Mouse (Mus musculus): Measurements from ENCODE around the gene Bag1.

Gene Bag1

DNA sequence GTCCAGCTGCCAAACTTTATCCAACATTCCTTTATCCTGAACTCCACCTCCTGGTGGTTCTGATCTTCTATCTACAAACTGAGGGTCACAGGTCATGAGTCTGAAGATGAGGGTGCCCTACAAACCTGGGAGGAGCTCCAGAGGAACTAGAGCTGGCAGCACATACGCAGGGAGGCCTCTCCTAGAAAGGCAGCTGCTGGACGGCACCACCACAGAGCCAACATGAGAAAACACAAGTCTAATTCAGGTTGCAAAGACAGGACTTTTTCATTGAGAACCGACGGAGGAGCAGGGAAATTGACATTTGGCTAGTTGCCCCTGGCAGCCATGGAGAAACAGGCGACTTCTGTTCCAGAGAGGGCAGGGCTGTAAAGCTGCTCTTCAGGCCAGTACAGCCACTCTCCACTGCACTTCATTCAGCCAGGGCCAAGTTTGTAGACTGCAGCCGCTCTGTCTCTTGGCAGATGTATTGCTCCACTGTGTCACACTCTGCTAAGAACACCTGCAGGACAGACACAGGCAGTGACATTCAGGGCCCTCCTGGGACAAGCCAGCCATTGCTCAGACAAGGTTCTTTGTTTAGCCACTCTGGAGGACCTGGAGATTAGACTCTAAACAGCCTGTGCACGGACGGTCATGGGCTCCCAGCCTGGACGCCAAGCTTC lies 11.8 kb downstream of the Bag1 start:
- DNase-seq (ENCODE audit: low spot score): no peak

DNA sequence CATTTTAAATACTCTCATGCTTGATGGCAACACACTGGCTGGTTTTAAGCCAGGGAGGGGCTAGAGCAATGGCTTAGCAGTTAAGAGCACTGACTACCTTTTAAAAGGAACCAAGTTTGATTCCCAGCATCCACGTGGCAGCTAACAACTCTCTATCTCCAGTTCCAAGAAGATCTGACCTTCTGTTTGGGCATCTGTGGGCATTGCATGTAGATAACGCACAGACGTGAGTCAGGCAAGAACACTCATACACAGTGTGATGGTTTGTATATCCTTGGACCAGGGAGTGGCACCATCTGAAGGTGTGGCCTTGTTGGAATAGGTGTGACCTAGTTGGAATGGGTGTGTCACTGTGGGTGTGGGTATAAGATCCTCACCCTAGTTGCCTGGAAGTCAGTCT lies 13.7 kb downstream of the Bag1 start:
- peak; percentile 43 for DNase-seq (ENCODE audit: low spot score)

DNA sequence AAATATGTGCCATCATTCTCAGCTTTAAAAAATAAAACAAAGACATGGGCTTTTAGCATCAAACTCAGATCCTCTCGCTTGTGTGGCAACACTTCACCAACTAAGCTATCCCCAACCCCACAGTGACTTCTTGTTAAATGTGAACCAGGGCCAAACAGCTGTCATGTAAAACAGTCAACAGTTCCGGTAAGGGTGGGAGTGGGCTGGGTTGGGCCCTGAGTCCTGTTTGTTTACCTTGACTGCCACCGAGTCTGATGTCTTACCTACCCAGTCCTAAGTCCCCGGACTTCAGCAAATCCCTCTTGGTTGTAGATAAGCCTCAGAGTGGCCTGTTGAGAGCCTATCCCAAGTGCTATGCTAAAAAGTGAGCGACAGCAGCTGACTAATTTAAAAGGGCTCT lies 14.4 kb downstream of the Bag1 start:
- no peak for DNase-seq (ENCODE audit: low spot score)

DNA sequence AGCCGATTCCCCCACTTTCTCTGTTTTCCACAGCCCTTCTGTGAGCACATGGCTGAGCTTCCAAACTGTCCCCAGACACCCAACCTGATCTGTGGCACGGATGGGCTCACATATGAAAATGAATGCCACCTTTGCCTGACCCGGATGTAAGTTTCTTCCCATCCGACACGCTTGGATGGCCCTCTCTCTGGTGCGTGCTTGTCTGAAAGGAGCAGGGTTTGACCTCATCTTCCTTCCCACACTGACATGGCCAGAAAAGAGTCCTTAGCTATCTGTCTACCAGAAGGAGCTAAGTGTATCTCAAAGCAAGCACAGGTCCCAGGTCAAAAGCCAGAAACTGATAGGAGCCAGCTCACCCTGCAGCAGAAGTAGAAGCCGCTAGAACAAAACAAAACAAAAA lies 19.0 kb downstream of the Bag1 start:
- no peak for DNase-seq (ENCODE audit: low spot score)

DNA sequence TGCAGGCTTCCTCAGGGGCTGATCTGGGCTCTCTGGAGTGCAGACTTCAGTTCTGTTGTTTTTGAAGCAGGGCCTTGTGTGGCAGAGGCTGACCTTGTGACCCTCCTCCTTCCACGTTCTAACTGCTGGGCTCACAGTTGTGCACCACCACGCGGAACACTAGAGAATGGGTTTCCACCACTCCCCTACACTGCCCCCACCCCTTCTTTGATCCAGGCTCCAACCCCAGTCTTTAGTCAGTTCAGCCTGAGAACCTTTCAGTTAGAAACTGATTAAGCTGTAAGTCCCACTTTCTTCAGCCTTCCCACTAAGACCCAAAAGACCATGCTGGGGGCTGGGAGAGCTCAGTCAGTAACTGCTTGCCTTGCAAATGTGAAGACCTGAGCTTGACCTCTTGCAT lies 22.5 kb downstream of the Bag1 start:
- DNase-seq (ENCODE audit: low spot score): no peak

DNA sequence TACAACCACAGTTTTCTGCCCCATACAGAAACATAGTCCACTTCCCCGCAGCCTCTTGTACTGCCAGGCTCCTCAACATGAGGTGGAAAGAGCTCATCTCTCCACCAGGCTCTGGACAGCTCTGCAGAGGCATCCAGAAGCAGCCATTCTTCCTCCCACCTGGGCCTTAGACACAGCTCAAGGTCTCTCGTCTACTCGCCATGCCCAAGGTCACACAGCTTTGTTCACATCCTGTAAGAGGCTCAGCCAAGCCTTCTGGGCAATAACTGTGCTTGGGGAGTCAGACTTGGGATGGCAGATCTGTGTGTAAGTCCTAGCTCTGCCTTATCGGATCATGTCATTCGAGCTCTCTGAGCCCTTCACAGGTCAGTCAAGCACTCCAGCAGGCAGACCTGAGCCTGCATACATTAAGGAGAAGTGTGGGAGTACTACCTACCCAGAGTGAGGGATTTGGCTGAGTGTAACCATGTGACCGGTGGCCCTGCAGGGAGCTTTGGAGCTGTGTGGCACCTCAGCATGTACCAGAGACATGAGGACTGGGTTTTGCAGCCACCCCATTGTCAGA lies 24.9 kb downstream of the Bag1 start:
- no peak for DNase-seq (ENCODE audit: low spot score)

DNA sequence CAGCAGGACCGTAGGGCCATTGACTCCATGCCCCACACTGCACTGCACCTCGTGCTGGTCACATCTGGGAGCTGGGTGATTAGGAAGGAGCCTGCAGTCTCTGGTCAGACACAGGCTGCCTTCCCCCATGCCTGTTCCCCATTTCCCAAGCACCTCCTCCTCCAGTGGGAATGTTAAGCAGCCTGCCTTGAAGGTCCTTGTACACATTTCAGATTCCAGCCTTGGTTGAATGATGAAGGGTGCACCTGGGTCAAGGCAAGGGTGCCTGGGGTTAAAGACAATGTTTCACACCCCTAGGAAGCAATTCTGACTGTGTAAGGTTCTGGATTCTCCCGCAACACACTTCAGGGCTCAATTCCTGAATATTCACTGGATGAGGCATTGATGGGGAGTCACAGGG lies 26.8 kb downstream of the Bag1 start:
- no peak for DNase-seq (ENCODE audit: low spot score)

DNA sequence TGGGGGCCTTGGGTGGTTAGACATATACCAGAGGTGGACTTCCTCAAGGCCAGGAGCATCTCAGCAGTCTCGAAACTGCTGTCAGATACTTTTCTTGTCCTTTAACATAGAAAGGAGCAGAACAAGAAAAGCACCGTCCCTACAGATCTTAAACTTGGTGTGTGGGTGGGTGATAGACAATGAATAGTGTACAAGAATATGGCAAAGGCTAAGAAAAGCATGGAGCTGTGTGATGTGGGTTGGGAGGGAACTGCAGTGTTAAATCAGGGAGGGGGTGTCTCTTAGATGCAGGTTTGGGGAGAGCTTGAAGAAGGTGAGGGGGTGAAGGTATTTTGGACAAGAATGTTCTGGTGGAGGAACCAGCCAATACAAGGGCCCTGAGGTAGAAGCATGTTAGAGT lies 27.5 kb downstream of the Bag1 start:
- DNase-seq (ENCODE audit: low spot score): no peak

DNA sequence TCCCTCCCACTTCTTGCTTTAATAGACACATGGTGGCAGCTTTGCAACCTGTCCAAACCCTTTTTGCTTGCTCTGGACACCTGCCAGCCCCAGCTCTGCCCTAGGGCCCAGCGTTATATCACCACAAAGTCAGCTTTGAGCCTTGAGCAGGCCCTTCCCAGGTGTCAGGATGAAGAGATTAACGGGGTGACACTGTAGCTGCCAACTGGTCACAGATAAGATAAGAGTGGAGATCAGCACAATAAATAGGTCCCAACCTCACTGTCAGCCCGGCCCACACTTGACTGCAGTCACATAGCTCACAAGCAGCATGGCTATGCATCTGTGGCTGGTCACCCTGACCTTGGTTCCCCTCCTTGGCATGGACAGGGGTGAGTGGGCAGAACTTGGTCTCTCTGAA lies 28.3 kb downstream of the Bag1 start, which contains the start of gene Spink4:
Gene Spink4 (plus strand): TSS at position 268 of the 400 bp plus-strand sequence.
- no peak for DNase-seq (ENCODE audit: low spot score)

DNA sequence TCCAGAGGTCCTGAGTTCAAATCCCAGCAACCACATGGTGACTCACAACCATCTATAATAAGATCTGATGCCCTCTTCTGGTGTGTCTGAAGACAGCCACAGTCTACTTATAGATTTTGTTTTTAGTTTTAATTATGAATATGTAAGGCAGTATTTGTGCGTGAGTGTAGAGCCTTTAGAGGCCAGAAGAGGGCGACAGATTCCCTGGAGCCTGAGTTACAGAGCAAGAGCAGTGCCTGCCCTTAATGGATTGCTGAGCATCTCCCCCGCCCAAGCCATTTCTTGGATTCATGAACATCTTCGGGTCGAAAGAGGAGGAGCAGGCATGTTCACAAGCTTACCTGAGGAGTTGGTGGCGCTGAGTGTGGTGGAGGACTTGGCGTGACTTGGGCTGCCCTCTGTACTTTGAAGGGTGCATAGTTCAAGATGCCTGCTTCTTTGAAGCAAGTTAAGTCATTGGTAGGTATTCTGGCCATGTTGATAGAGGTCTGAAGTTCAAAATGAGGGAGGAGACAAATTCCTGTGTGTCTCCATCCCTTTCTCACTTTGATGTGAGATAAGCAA lies 31.4 kb downstream of the Bag1 start:
- no peak for DNase-seq (ENCODE audit: low spot score)

DNA sequence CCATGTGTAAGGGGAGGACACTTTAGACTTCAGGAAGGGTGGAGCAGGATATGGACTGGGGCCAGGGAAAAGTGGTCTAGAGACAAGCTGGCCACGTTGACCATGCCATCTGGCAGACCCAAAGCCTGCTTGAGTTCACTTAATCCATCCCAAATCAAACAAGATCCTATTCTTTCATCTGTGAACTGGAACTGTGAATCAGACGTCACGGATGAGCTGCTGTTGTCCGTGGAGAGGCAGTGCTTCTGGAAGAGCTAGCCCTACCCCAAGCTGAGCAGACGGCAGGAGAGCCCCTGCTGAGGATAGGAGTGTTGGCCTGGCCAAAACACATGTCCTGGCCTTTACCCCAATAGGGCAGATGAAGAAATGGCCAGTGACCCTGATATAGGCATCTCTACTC lies 32.1 kb downstream of the Bag1 start:
- DNase-seq (ENCODE audit: low spot score): no peak

DNA sequence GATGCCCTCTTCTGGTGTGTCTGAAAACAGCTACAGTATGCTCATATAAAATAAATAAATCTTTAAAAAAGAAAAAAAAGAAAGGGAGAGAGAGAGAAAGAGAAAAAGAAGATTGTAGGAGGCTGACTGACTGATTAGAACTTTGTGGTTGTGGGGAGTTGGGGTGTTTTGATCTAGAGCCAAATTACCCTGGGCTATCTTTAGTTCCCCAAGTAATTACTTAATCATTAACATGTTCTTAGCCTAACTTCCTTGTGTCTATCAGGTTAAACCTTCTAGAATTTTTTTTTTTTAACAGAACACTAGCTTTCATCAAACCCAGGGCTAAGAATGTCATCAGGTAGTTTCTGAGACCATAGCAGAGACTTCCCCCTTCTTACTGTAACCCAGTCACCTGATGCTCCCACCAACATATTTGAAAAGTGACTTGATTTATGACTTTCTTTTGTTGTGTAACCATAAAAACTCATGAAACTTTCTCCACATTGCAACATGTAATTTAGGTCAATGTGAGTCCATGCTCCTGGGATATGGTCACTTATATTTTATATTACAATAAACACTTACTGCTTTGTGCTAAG lies 33.7 kb downstream of the Bag1 start:
- no peak for DNase-seq (ENCODE audit: low spot score)

DNA sequence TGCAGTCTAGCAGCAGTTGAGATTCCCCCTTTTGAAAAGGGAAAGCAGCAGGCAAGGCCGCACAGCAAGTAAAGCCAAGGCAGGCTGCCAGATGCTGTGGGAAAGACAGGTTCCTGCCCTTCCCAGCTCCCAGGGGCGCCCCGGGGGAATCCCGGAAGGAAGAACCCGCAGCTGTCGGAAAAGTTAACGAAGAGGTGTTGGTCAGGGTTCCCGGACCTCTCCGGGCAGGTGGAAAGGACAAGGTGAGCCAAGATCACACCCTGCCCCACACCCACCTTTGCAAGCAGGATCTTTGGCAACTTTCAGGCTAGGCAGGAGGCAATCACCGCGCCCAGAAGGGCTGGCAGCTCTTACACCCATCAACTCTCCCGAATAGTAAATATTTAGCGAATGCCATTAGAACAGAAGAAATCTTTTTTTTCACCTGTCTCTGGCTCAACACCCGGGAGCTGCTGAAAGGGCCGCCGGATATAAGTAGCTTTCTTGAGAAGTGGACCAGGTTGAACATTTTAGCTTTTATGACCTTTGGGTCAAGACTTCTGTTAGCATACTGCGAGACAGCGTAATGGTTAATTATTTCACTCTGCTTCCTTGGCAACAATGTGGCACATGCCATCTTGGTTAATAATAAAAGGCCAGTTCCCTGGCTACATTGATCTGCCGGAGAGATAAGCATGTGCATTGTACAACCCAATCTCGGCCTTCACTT lies 39.7 kb downstream of the Bag1 start:
- no peak for DNase-seq (ENCODE audit: low spot score)

DNA sequence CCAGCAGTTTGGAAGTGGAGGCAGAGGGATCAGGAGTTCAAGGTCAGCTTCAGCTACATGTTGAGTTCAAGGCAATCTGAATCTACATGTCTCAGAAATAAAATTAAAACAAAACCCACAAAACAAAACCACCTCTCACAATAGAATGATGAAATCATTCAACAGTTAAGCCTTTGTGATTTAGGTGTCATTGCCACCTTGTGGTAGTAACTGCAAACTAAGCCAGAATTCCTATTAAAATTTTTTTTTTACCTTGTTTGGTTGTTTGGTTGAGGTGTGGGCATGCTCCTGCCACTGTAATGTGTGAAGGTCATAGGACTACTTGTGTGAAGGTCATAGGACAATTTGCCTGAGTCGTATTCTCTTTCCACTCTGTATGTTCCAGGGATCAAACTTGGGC lies 41.8 kb downstream of the Bag1 start:
- DNase-seq (ENCODE audit: low spot score): no peak

DNA sequence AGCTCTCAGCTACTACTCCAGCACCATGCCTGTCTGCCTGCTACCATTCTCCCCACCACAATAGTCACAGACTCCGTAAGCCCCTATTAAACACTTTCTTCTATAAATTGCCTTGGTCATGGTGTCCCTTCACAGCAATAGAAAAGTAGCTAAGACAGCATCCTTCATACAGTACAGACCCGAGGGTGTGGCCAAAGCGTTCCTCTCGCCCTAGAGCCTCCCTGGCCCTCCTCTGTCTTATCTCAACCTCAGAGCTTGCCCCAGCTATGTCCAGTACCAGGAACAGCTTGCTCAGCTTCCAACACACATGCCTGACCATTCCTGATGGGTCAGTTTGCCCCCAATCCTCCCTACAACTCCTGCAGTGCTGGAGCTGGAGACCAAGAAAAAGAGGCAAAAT lies 47.5 kb downstream of the Bag1 start:
- DNase-seq (ENCODE audit: low spot score): no peak

DNA sequence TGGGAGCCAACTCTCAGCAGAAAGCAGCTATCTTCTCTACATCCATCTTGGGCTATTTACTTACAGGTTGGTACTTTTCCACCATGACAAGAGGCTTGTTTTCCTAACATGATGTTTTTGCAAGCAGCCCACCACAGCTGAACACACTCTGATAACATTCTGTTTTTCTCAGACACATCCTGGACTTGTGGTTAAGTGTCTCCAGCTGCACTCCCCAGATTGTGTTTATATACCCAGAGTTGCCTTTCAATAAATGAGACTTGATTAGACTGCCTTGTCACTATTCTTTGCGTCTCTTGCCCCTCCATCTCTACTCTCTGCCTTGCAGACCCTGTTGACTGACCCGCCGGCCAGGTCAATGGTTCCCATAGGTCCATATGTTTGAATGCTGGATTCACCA lies 48.0 kb downstream of the Bag1 start:
- DNase-seq (ENCODE audit: low spot score): no peak

DNA sequence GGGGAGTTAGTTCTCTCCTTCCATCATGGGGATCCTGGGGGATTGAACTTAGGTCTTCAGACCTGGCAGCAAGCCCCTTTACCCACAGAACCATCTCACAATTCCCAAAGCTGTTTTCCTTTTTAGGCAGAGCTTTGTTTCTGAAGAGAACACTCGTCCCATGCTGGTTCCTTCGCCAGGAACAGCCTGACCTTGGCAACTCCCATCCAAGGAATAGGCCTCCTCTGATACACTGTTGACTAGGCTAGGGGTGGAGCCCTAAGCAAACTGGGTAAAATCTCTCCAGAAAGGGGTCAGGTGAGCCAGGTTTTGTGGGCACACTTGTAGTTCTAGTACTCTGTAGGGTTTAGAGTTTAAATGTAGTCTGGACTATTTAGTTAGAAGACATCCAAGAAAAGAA lies 48.8 kb downstream of the Bag1 start:
- DNase-seq (ENCODE audit: low spot score): no peak

DNA sequence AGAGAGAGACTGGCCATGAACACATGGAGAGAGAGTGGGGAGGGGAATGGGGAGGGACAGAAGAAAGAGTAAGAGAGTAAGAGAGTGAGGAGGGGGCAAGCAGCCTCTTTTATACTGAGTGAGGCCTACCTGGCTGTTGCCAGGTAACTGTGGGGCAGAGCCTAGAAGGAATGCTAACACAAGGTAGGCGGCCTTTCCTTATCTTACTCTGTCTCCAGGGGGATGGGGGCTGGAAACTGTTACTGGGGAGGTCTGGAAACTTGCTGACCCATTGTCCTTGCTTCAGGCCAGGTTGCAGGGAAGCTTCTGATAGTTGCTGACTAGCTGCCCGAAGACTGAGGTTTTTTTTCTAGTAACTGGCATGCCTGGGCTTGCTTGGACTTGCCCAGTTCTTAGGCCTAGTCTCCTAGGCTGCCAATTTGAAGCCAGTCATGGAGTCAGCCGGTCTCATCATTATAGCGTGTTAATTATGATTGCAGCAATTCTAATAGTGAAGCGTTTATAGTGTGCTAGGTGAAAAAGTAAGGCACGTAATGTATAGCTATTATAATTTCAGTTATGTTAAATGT lies 49.5 kb downstream of the Bag1 start:
- no peak for DNase-seq (ENCODE audit: low spot score)

DNA sequence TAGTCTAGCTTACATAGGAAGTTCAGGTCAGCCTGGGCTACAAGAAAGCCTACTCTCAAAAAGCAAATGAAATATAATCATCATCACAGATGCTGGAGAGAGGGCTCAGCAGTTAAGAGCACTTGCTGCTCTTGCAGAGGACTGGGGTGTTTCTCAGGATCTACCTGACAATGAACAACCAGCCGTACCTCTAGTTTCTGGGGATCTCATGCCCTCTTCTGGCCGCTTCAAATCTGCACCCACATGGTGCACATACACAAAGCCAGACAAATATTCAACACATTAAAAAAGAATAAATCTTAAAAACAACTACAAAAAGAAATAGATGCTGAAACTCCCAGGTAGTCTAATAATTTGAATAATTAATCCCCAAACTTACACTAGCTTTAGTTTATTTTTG lies 52.4 kb downstream of the Bag1 start:
- DNase-seq (ENCODE audit: low spot score): no peak

DNA sequence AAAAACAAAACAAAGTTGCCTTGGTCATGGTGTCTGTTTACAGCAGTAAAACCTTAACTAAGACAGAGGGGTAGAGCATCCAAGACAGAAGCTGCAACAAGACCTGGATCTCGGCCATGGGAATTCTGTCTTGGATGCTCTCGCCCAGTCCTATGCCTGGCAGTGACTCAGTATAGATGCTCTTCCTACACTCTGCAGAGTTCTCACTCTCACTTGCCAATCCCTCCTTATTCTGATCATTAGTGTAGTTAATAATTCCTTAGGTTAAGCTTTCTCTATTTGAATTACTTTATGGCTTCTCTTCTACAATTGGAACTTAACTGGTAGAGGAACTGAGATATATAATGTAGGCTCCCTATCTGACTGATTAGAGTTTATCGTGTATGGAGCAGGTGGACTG lies 53.0 kb downstream of the Bag1 start:
- no peak for DNase-seq (ENCODE audit: low spot score)

DNA sequence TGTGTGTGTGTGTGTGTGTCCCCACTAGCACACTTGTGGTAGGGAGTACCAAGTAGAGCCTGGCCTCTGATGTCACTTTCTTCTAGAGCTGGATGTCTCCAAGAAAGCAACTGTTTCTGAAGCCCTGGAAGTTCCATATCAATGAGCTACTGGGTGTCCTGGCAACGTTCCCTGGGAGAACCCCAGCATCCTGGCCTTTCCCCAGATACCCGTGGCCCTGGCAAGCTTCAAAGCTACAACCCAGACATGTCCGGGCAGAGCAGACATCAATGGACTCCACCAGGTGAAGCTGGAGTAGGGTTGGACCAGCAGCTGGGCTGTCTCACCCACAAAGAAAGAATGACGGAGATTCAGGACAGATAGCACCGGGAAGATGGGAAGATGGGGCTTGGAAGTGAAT lies 56.9 kb downstream of the Bag1 start:
- no peak for DNase-seq (ENCODE audit: low spot score)

DNA sequence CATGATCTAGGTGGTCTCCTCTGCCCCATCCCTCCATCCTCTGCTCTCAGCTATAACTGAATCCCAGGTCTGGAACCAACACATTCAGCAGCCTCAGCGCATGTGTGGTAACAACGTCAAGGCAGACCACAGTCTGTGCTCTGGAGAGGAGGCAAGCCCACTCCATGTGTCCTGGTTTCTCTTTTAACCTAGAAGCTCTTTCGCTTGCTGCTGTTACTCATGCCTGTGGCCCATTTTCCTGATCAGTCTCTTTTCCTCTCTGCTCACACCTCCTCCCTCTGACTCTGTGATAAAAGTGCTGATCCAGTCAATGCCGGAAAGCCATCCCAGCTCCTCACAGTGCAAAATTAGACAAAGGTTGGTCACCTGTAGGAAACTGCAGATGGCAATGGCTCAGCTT lies 58.1 kb downstream of the Bag1 start:
- no peak for DNase-seq (ENCODE audit: low spot score)

DNA sequence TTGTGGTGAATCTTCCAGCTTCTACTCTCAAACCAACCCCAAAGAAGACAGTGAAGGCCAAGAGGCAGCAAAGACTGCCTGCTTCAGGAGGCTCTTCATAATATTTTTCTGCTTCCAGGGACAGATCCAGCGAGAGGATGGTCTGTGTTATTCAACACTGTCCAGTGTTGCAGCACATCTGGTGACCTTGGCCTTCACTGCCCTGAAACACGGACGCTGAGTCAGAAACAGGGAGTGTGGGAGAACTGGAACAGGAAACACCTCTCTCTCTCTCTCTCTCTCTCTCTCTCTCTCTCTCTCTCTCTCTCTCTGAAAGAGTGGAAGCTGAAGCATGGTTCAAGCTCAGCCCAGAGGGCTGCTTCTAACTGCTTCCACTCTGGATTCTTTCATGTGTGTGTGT lies 58.8 kb downstream of the Bag1 start:
- DNase-seq (ENCODE audit: low spot score): no peak

Data from c-Kit-positive CD71-positive TER-119-positive erythroid progenitor cells, embryonic 14.5 days (primary cell).